Mouse (Mus musculus): ENCODE measurements around the gene Mt4. TPM values are rescaled to one million over a fixed set of nuclear protein-coding genes. Genes with fewer than 3 reads are reported as not detected.

The Mt4 gene
- total RNA-seq, 2 experiments from 2014 or later, result not detected

- ATAC-seq (replicated peaks; ENCODE audit: low FRiP score, low TSS enrichment, poor library complexity, severe bottlenecking), result no peak
Observed at GRCm38 (mm10) chr8:94174619-94175213, 37.7 kb downstream of the Mt4 start.

- no peak for ATAC-seq (replicated peaks; ENCODE audit: low FRiP score, low TSS enrichment, poor library complexity, severe bottlenecking)
Observed at GRCm38 (mm10) chr8:94177716-94178390, 40.9 kb downstream of the Mt4 start.

GRCm38 (mm10) chr8:94178857-94179712 is 42.1 kb downstream of the Mt4 start, which contains the start of gene Mt1:
Mt1 (plus strand) TSS chr8:94179082.
- peak; percentile 86 for ATAC-seq (replicated peaks; ENCODE audit: low FRiP score, low TSS enrichment, poor library complexity, severe bottlenecking)

GRCm38 (mm10) chr8:94179713-94180560 is 42.9 kb downstream of the Mt4 start:
- ATAC-seq (replicated peaks; ENCODE audit: low FRiP score, low TSS enrichment, poor library complexity, severe bottlenecking), result peak; percentile 31

GRCm38 (mm10) chr8:94180561-94180908 is 43.5 kb downstream of the Mt4 start:
- ATAC-seq (replicated peaks; ENCODE audit: low FRiP score, low TSS enrichment, poor library complexity, severe bottlenecking), result no peak

GRCm38 (mm10) chr8:94182055-94182929 is 45.3 kb downstream of the Mt4 start:
- ATAC-seq (replicated peaks; ENCODE audit: low FRiP score, low TSS enrichment, poor library complexity, severe bottlenecking), result no peak

- peak; percentile 66 for ATAC-seq (replicated peaks; ENCODE audit: low FRiP score, low TSS enrichment, poor library complexity, severe bottlenecking)
Observed at GRCm38 (mm10) chr8:94183117-94183516, 46.1 kb downstream of the Mt4 start.

- no peak for ATAC-seq (replicated peaks; ENCODE audit: low FRiP score, low TSS enrichment, poor library complexity, severe bottlenecking)
Observed at GRCm38 (mm10) chr8:94184357-94184843, 47.4 kb downstream of the Mt4 start.

GRCm38 (mm10) chr8:94185791-94186190 is 48.8 kb downstream of the Mt4 start:
- no peak for ATAC-seq (replicated peaks; ENCODE audit: low FRiP score, low TSS enrichment, poor library complexity, severe bottlenecking)

GRCm38 (mm10) chr8:94186542-94186941 is 49.5 kb downstream of the Mt4 start:
- peak; percentile 51 for ATAC-seq (replicated peaks; ENCODE audit: low FRiP score, low TSS enrichment, poor library complexity, severe bottlenecking)

GRCm38 (mm10) chr8:94187290-94188002 is 50.4 kb downstream of the Mt4 start:
- no peak for ATAC-seq (replicated peaks; ENCODE audit: low FRiP score, low TSS enrichment, poor library complexity, severe bottlenecking)

Other genes with a start within 250 kb of the Mt4 start
- 62.9 and 64.6 TPM in 2 replicates for gene Amfr, start 124.4 kb upstream of the Mt4 start, total RNA-seq (2014; fragmentation: Nextera tagmentation)
- 89.4 and 214 TPM in 2 replicates for gene Amfr, start 124.4 kb upstream of the Mt4 start, total RNA-seq (2017)
- gene Nudt21, start 100.2 kb upstream of the Mt4 start, total RNA-seq (2014; fragmentation: Nextera tagmentation), result 122 and 145 TPM in 2 replicates
- gene Nudt21, start 100.2 kb upstream of the Mt4 start, total RNA-seq (2017), result 68.2 and 81.4 TPM in 2 replicates
- 17.2 and 19.0 TPM in 2 replicates for gene Ogfod1, start 100.0 kb upstream of the Mt4 start, total RNA-seq (2014; fragmentation: Nextera tagmentation)
- gene Ogfod1, start 100.0 kb upstream of the Mt4 start, total RNA-seq (2017), result 8.4 and 11.3 TPM in 2 replicates
- 5.3 and 11.9 TPM in 2 replicates for gene Bbs2, start 38.3 kb upstream of the Mt4 start, total RNA-seq (2014; fragmentation: Nextera tagmentation)
- gene Bbs2, start 38.3 kb upstream of the Mt4 start, total RNA-seq (2017), result 2.0 and 15.9 TPM in 2 replicates
- gene Mt3, start 15.4 kb downstream of the Mt4 start, total RNA-seq (2014; fragmentation: Nextera tagmentation), result not detected in 2 replicates
- not detected in 2 replicates for gene Mt3, start 15.4 kb downstream of the Mt4 start, total RNA-seq (2017)
- gene Mt2, start 35.5 kb downstream of the Mt4 start, total RNA-seq (2014; fragmentation: Nextera tagmentation), result 352 and 428 TPM in 2 replicates
- 400 TPM in 2 replicates for gene Mt2, start 35.5 kb downstream of the Mt4 start, total RNA-seq (2017)
- gene Mt1, start 41.9 kb downstream of the Mt4 start, total RNA-seq (2014; fragmentation: Nextera tagmentation), result 524 and 583 TPM in 2 replicates
- gene Mt1, start 41.9 kb downstream of the Mt4 start, total RNA-seq (2017), result 648 and 717 TPM in 2 replicates
- gene Nup93, start 77.4 kb downstream of the Mt4 start, total RNA-seq (2014; fragmentation: Nextera tagmentation), result 66.6 and 86.4 TPM in 2 replicates
- 55.1 and 69.6 TPM in 2 replicates for gene Nup93, start 77.4 kb downstream of the Mt4 start, total RNA-seq (2017)
- gene Slc12a3, start 192.0 kb downstream of the Mt4 start, total RNA-seq (2014; fragmentation: Nextera tagmentation), result 0.12 and 1.8 TPM in 2 replicates
- gene Slc12a3, start 192.0 kb downstream of the Mt4 start, total RNA-seq (2017), result not detected in 2 replicates
- 31.8 and 41.0 TPM in 2 replicates for gene Herpud1, start 249.2 kb downstream of the Mt4 start, total RNA-seq (2014; fragmentation: Nextera tagmentation)
- gene Herpud1, start 249.2 kb downstream of the Mt4 start, total RNA-seq (2017), result 43.7 and 50.8 TPM in 2 replicates